Mouse (Mus musculus) natural killer cell, adult 2 months (primary cell): ENCODE measurements around the gene Fcgr1.
"Not testable (repeated sequence)": the region's sequence is repeated elsewhere in the genome, so short reads cannot be mapped to it uniquely, and the experiment has no call there.

Source experiments
- DNase-seq, 2 experiments: peaks; one replicate each; pipeline ENCODE4 v3.0.0; 2022; ENCODE audit warnings: low spot score in 2 of 2

The Fcgr1 gene

DNA sequence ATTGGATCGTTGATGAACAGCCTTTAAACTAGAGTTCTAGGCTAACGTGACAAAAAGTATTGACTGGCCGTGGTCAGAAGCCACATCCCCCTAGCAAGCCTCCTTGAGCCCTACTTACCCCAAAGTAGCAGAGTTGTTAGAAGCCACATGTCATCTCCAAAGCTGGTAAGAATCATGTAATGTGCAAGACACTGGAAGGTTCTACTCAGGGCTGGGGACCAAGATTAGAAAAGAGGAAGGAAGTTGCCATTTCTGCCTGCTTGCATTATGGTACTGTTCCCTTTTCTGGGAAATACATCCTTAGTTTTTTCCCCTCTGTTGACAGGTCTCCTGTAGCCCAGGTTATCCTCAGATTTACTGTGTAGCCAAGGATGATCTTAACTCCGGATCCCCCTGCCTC is at the start of gene Fcgr1:
Gene Fcgr1, minus strand, starts transcription at position 183 of the 400 bp plus-strand sequence.
- no peak for DNase-seq

GRCm38 (mm10) chr3:96342652-96343051 is 48.9 kb upstream of the Fcgr1 start:
- DNase-seq: not testable (repeated sequence)

- not testable (repeated sequence) for DNase-seq
Measured at GRCm38 (mm10) chr3:96342100-96342499, 48.3 kb upstream of the Fcgr1 start.

DNA sequence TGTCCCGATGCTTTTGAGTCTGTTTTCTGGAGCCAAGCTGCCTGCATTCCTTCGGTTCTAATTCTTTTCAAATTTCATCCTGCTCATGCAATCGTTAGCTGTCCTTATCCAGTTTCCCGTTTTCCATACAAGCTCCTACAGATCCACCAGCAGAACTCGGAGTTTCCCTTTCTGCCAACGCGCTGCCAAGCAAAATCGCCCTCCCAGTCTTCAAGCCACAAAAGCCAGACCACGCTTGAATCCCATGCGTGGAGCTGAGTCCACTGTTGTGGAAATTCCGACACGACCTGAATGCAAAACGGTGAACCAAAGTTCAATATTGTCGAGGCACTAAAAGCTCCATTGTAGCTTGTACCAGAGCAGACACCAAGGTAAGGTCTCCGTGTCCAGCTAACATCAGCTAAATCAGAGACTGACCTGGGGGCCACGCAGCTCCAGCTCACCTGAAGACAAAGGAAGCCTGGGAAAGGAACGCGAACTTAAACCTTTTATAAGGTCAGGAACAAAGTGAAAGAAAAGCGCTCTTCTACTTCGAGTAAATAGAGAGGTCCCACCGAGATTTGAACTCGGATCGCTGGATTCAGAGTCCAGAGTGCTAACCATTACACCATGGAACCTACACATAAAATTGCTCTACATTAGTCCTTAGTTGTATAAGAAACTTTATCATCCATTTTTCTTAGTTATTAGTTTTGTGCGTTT is 47.0 kb upstream of the Fcgr1 start:
- peak in 1 of 2 experiments; percentile 50 for DNase-seq

DNA sequence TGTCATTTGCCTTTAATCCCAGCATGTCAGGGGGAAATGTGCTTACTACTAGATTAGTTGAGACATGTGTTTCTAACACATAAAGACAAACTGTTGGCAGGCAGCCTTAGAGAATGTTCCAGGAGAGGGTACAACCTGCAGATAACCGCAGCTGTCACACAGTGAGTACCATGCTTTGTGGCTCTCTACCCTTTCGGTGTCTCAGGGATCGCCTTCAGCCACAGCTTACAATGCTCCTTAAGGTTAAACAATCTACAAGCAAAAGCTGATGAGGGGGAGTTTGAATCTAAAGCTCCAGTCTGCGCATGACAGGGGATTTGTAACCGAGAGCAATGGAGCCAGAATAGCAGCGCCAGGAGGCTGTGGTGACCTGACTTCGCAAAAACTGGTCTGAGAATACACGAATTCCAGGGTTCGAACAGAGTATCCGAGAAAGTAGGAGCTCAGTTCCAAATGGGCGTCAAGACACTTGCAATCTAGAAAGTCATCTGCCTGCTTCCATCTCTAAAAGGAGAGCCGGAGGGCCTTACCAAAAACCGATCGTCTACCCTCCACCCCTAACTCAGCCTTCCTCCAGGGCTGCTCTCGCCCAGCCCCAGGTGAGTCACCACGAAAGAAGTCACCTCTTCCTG is 45.2 kb upstream of the Fcgr1 start:
- no peak for DNase-seq

GRCm38 (mm10) chr3:96338043-96338442 is 44.3 kb upstream of the Fcgr1 start:
- no peak for DNase-seq

- DNase-seq: no peak
Measured at GRCm38 (mm10) chr3:96337269-96337668, 43.5 kb upstream of the Fcgr1 start.

GRCm38 (mm10) chr3:96336636-96337035 is 42.9 kb upstream of the Fcgr1 start:
- no peak for DNase-seq

- DNase-seq: no peak
Measured at GRCm38 (mm10) chr3:96335591-96335990, 41.8 kb upstream of the Fcgr1 start.

DNA sequence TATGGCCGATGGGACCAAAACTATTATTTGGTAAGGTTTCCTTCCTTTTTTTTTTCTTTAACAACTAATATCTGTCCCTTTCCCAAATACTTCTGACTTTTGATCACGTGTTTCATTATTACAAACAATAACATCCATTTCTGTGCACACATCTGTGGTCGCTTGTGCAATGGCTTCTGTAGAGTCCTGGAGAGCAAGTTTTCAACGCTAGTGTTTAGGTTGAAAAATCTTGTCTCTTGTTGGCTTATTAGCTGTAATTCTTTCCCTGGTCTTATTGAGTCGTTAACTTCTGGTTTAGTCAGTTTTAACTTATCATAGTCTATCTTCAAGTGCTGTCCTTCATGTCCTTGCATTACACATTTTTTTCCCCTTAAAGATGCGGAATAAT is 41.4 kb upstream of the Fcgr1 start:
- no peak for DNase-seq

- DNase-seq: no peak
Measured at GRCm38 (mm10) chr3:96334175-96335162, 40.7 kb upstream of the Fcgr1 start.

GRCm38 (mm10) chr3:96333396-96334174 is 39.8 kb upstream of the Fcgr1 start:
- no peak for DNase-seq

- peak; percentile 48 to 60 for DNase-seq
Measured at GRCm38 (mm10) chr3:96332631-96333395, 39.0 kb upstream of the Fcgr1 start.

DNA sequence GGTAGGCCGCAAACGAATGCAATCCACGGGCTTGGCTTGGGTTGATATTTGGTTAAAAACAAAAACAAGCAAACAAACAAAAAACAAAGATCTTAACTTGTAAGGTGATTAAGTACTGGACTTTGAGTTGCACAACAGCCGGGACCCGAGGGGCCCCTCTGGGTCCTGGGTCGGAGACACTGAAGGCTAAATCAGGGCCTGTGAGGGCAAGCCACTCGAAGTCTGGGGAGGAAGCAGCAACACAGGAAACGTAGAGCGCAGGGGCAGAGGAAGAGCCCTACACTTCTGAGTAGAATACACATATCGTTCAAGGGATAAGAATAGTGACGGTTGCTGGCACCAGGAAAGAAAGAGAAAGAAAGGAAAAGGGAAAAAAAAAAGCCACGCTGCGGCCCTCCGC is 38.2 kb upstream of the Fcgr1 start:
- no peak for DNase-seq

DNA sequence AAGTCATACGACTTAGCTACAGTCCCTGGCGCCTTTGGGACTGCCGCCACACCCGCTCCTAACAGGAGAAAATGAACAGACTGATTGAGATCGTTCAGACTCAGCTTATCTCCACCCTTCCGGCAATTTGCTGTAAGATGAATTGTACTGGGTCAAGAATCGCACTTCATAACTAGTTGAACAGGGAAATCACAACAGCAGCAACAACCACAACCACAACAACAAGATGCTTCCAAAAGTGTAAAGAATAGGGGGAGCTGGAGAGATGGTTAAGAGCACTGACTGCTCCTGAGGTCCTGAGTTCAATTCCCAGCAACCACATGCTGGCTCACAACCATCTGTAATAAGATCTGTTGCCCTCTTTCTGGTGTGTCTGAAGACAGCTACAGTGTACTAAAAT is 37.7 kb upstream of the Fcgr1 start:
- no peak for DNase-seq

DNA sequence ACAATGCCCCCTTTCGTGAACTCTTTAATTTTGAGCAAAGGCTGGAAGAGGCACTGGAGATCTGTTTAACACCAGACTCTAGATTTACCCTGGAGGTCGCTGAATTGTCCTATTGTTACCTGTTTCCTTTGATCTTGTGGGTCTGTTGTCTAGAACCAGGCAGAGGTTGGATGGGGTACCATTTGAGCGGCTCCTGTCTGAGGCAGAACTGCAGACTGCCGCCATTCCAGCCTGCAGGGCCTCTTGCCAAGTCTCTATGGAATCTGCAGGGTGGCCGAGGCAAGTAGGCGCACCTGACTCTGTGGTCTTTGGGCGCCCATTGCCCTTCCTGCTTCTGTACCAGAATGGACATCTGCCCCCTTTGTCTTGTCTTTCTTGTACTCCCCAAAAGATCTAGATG is 36.8 kb upstream of the Fcgr1 start:
- DNase-seq: no peak

DNA sequence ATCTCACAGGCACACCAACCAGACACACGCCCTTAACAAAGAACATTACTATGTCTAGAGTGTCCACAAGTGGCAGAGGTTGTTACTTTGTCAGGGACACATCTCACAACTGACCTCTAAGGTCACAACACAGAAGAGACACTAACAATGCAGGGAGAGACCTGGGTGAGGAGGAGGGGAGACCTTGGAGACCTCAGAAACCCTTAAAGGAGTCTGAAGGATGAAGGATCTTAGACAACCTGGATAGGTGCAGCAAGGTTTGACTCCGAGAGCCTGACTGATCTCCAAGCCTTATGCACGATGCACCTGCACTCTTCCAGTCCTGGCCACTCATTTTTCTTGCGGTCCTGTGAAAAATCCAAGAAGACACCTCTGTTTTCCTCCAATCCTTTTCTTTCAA is 36.4 kb upstream of the Fcgr1 start:
- DNase-seq: no peak

GRCm38 (mm10) chr3:96328730-96329387 is 35.1 kb upstream of the Fcgr1 start:
- DNase-seq: no peak

DNA sequence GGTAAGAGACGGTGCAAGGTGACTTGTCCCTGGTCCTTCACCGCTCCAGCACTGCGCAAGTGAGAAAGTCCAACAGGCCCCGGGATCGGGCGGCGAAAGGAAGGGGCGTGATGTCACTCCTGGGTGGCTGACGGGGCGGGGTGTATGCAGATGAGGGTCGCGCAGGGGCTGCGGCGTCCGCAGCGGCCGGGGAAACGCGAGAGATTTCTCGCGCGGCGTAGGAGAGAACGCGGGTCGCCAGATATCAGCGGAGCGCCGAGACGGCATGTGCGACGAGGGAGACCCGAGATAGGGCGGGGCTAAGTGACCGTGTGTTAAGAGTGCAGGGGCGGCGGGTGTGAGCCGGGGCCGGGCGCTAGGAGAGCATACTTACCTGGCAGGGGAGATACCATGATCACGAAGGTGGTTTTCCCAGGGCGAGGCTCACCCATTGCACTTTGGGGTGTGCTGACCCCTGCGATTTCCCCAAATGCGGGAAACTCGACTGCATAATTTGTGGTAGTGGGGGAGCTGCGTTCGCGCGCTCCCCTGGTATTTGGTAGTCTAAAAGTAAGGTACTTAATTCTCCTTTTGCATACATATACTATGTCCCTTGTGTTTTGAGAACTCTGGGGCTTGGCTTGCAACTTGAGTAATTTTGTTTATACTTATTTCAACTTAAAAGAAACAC is 34.4 kb upstream of the Fcgr1 start:
- DNase-seq: not testable (repeated sequence)

- no peak for DNase-seq
Measured at GRCm38 (mm10) chr3:96327647-96328046, 33.9 kb upstream of the Fcgr1 start.
